13 mouse cellular contexts compared by ENCODE assay signal in the genomic region with DNA sequence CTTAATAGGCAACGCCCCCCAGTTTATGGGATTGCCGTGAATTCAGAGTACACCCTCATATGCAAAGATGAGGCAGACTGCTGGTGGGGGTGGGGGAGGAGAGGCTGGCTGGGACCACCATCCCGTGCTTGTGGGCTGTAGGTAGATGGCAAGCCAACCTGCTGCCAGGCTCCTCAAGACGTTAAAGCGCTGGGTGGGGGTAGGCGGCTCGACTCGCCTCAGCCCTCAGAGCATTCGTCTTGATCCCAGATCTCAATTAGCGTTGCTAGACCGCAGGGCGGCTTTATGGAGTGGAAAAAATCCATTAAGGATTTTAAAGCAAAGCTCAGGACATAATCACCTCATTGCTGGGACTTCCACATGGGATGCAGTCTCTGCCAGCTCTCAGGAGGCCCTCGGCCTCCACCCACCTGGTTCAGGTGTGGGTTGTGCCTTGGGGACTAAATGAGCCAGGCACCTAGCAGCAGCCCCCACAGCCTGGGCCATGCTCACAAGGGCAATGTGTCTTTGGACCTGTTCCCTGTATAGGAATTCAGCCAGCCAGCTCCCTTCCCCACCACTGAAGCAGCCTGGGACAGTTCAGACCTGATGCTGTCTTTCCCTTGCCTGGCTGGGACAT. TPM values are rescaled to one million over a fixed set of nuclear protein-coding genes. Genes with fewer than 3 reads are reported as not detected.
DNase-seq lines count a peak whose midpoint lies in the region; ATAC-seq lines count a peak whose summit lies in the region.
"Had no signal": no experiment of that assay in that cellular context is flagged by ENCODE, and none has a peak within 500 bp of the region (broad histone marks: within the 10 kb centered on the region; RNA-seq: fewer than 3 reads in every experiment).

No protein-coding gene starts in this region.

- DNase-seq in neural tube, embryonic 10.5 days (ENCODE audit: extremely low spot score, low spot score): no peak
- DNase-seq in kidney, adult 8-10 months: peak; percentile 23 to 43
- no peak for DNase-seq in heart, postnatal 4 days
- no peak for DNase-seq in right cerebral cortex, postnatal 36 days (ENCODE audit: low spot score in 2 of 2)
- DNase-seq: heart, postnatal 36 days; liver, embryonic 13.5 days; lung, postnatal 36 days; right cerebral cortex, adult 18-20 months had no signal

- peak; percentile 61; the same call in 1 of the 2 replicates for ATAC-seq in neural tube, embryonic 12.5 days (ENCODE audit: low FRiP score, low read depth)
- peak; percentile 42 for ATAC-seq in limb, embryonic 13.5 days (ENCODE audit: low FRiP score, low read depth)
- ATAC-seq in granulocyte monocyte progenitor cell, adult 5-6 weeks (replicated peaks; ENCODE audit: poor library complexity, severe bottlenecking): no peak
- ATAC-seq: CD4-positive, CD25-positive, alpha-beta regulatory T cell, adult 4 months had no signal

- H3K4me2 ChIP-seq in neural tube, embryonic 12.5 days (replicated peaks): no peak overlapping the region
- H3K4me2 ChIP-seq in limb, embryonic 13.5 days (replicated peaks): no peak overlapping the region
- H3K4me2 ChIP-seq: liver, embryonic 13.5 days; stomach, embryonic 15.5 days had no signal

- no peaks in the 10 kb centered on the region for H3K9me3 ChIP-seq in neural tube, embryonic 12.5 days
- H3K9me3 ChIP-seq in limb, embryonic 13.5 days: no peaks in the 10 kb centered on the region
- H3K9me3 ChIP-seq: liver, embryonic 13.5 days; stomach, embryonic 15.5 days had no signal

- no peak overlapping the region for H3K9ac ChIP-seq in neural tube, embryonic 12.5 days
- no peak overlapping the region for H3K9ac ChIP-seq in limb, embryonic 13.5 days
- H3K9ac ChIP-seq: liver, embryonic 13.5 days; stomach, embryonic 15.5 days had no signal

- H3K27me3 ChIP-seq in neural tube, embryonic 12.5 days (replicated peaks): no peaks in the 10 kb centered on the region
- H3K27me3 ChIP-seq in limb, embryonic 13.5 days: peaks cover 52% of the 10 kb centered on the region
- H3K27me3 ChIP-seq: liver, embryonic 13.5 days; stomach, embryonic 15.5 days had no signal

- no peaks in the 10 kb centered on the region for H3K36me3 ChIP-seq in neural tube, embryonic 12.5 days
- H3K36me3 ChIP-seq in limb, embryonic 13.5 days: no peaks in the 10 kb centered on the region
- H3K36me3 ChIP-seq: liver, embryonic 13.5 days; stomach, embryonic 15.5 days had no signal

- 43% methylated on average over 13 of the region's 13 CpGs for WGBS in neural tube, embryonic 12.5 days
- WGBS in limb, embryonic 13.5 days: 28% methylated on average over 13 of the region's 13 CpGs

- H3K4me1 ChIP-seq in neural tube, embryonic 12.5 days: peaks cover 7% of the 10 kb centered on the region
- peaks cover 43% of the 10 kb centered on the region for H3K4me1 ChIP-seq in limb, embryonic 13.5 days

- H3K27ac ChIP-seq in neural tube, embryonic 12.5 days: no peak overlapping the region
- H3K27ac ChIP-seq in limb, embryonic 13.5 days: no peak overlapping the region
- H3K27ac ChIP-seq: liver, embryonic 13.5 days; stomach, embryonic 15.5 days had no signal

- H3K4me3 ChIP-seq in neural tube, embryonic 12.5 days: no peak overlapping the region
- no peak overlapping the region for H3K4me3 ChIP-seq in limb, embryonic 13.5 days
- H3K4me3 ChIP-seq: liver, embryonic 13.5 days; stomach, embryonic 15.5 days had no signal

RNA-seq across cellular contexts. Expression of a gene that starts 34.5 kb away (rescaled TPM):
- 7.4 and 9.9 TPM in 2 replicates for polyA plus RNA-seq in neural tube, embryonic 12.5 days (2016; fragmentation: Nextera tagmentation; extraction: Ambion mirVana)
- 1.9 and 2.0 TPM in 2 replicates for polyA plus RNA-seq in limb, embryonic 13.5 days (2015; fragmentation: Nextera tagmentation; extraction: Ambion mirVana)
- not detected in 2 replicates for total RNA-seq in granulocyte monocyte progenitor cell, adult 5-6 weeks (2014; fragmentation: Nextera tagmentation)
- not detected in 2 replicates for total RNA-seq in granulocyte monocyte progenitor cell, adult 5-6 weeks (2017)
- 1 to 10 TPM; 2.3 to 3.2 TPM for total RNA-seq in heart, postnatal 4 days (2021)
- polyA plus RNA-seq: CD4-positive, CD25-positive, alpha-beta regulatory T cell, adult 4 months had no signal

Comparison
In these comparisons a context has a peak if more than half of its experiments do, and no peak if none do; other contexts are left out.
1. DNase-seq: peak in kidney, adult 8-10 months (2 of 2); none in neural tube, embryonic 10.5 days (single experiment), heart, postnatal 4 days (single experiment) and right cerebral cortex, postnatal 36 days (0 of 2).